Mouse (Mus musculus) testis, adult 2 months (tissue): ENCODE results near the gene Cideb.

Source experiments
- CTCF ChIP-seq: fragments of 200-500 bp; IDR thresholded peaks from 2 replicates; pipeline ENCODE4 v1.5.1; 2012; ENCODE audit warnings: low read depth, mild to moderate bottlenecking, inconsistent platforms, low read length, moderate library complexity; ENCODE audit not compliant: control insufficient read depth, insufficient read depth, insufficient replicate concordance
- POLR2A ChIP-seq: fragments of 200-500 bp; IDR thresholded peaks from 2 replicates; pipeline ENCODE4 v1.6.1; 2012; ENCODE audit warnings: low read depth, mild to moderate bottlenecking, inconsistent platforms, low read length, moderate library complexity; ENCODE audit not compliant: control insufficient read depth

DNA sequence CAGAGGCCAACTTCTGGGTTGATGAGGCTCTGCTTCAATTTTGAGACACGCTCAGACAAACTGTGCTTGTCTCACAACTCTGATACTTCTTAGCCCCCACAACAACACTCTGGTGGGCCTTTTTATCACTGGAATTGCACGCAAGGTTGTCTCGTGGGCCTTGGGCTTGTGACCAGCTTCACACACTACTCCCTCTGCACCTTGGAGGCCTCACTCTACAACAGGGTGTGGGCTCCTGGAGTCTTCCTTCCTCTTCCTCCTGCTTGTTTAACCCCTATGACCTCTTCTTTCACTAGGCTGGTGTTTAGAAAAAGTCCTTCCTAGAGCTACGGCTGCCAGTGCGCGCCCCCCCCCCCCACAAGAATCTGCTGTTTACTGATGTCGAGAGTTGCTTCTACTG, 18.5 kb upstream of the Cideb start:
- TF ChIP-seq CTCF: no peak
- no peak for TF ChIP-seq POLR2A
